Mouse (Mus musculus) gastrocnemius, postnatal 10 days (tissue): ENCODE data around the gene Ppm1n. TPM values are rescaled to one million over a fixed set of nuclear protein-coding genes. Genes with fewer than 3 reads are reported as not detected.

Experiments used
- DNase-seq: peaks from one replicate; pipeline ENCODE4 v3.0.0; 2021; ENCODE audit warnings: mixed read lengths
- long read RNA-seq, 2 experiments: library from polyadenylated mRNA; stranded (forward); transcript quantifications; one replicate each; pipeline ENCODE4 v2.0.0; 2021
- total RNA-seq, 2 experiments: library from RNA; stranded (reverse); gene quantifications; 2 replicates each; pipeline ENCODE4 v1.2.3; 2021

Gene Ppm1n
- total RNA-seq = not detected
- long read RNA-seq, experiment 1 = 0 reads
- long read RNA-seq, experiment 2 = 0 reads

- no peak for DNase-seq
These were observed at the start of gene Ppm1n for GRCm38 (mm10) chr7:19279581-19280114. Gene Ppm1n (minus strand): TSS chr7:19280064.

- DNase-seq = no peak
These were observed 48.6 kb upstream of the Ppm1n start for GRCm38 (mm10) chr7:19328425-19328824.

GRCm38 (mm10) chr7:19327782-19328181, 47.9 kb upstream of the Ppm1n start:
- no peak for DNase-seq

- peak; percentile 82 for DNase-seq
These were observed 47.3 kb upstream of the Ppm1n start for GRCm38 (mm10) chr7:19327128-19327527.

- peak; percentile 87 for DNase-seq
These were observed 46.5 kb upstream of the Ppm1n start for GRCm38 (mm10) chr7:19326359-19326758.

- no peak for DNase-seq
These were observed 45.7 kb upstream of the Ppm1n start for GRCm38 (mm10) chr7:19325262-19326199.

GRCm38 (mm10) chr7:19324221-19324620, 44.4 kb upstream of the Ppm1n start:
- no peak for DNase-seq

- DNase-seq = no peak
These were observed 42.6 kb upstream of the Ppm1n start for GRCm38 (mm10) chr7:19322489-19322888.

GRCm38 (mm10) chr7:19321464-19321863, 41.6 kb upstream of the Ppm1n start:
- no peak for DNase-seq

GRCm38 (mm10) chr7:19320637-19321036, 40.8 kb upstream of the Ppm1n start:
- no peak for DNase-seq

GRCm38 (mm10) chr7:19319906-19320305, 40.0 kb upstream of the Ppm1n start:
- DNase-seq = peak; percentile 96

GRCm38 (mm10) chr7:19319458-19319857, 39.6 kb upstream of the Ppm1n start:
- no peak for DNase-seq

- no peak for DNase-seq
These were observed 38.8 kb upstream of the Ppm1n start for GRCm38 (mm10) chr7:19318676-19319075.

GRCm38 (mm10) chr7:19318201-19318600, 38.3 kb upstream of the Ppm1n start:
- DNase-seq = no peak

GRCm38 (mm10) chr7:19316451-19317161, 36.7 kb upstream of the Ppm1n start:
- no peak for DNase-seq

- no peak for DNase-seq
These were observed 34.2 kb upstream of the Ppm1n start for GRCm38 (mm10) chr7:19314033-19314432.

- DNase-seq = no peak
These were observed 32.1 kb upstream of the Ppm1n start for GRCm38 (mm10) chr7:19311991-19312390.

- DNase-seq = peak; percentile 97
These were observed 30.2 kb upstream of the Ppm1n start, which contains the start of gene Fosb for GRCm38 (mm10) chr7:19309884-19310641. Gene Fosb (minus strand): TSS chr7:19310051.

GRCm38 (mm10) chr7:19309278-19309883, 29.5 kb upstream of the Ppm1n start:
- no peak for DNase-seq

- peak; percentile 94 for DNase-seq
These were observed 28.8 kb upstream of the Ppm1n start for GRCm38 (mm10) chr7:19308454-19309277.
